21 mouse cellular contexts compared by ENCODE assay signal in the genomic region with DNA sequence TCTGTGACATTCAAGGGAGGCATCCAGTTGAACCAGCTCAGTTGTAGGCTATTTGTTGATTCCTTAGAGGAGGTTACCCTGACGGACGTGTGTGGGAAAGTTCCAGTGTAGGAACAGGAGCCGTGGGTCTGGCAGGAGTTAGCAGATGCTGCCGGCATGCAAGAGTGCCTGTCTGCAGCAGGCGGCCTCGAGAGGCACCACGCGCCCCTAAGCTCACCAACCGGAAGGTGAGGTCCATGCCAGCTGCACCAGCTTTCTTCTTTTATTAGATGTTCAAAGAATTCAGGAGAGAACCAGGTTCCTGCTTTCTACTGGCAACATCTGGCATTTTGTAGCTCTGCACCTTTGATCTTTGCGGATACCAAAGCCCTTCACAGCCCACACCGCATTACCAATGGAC. TPM values are rescaled to one million over a fixed set of nuclear protein-coding genes. Genes with fewer than 3 reads are reported as not detected.
DNase-seq lines count a peak whose midpoint lies in the region; ATAC-seq and TF ChIP-seq lines count a peak whose summit lies in the region.
"Had no signal": no experiment of that assay in that cellular context is flagged by ENCODE, and none has a peak within 500 bp of the region (broad histone marks: within the 10 kb centered on the region; RNA-seq: fewer than 3 reads in every experiment).

No protein-coding gene starts in this region.

- peak overlapping the region; percentile 23; the same call in 1 of the 2 replicates for H3K4me3 ChIP-seq in E14TG2a.4 (replicated peaks; ENCODE audit: low read length)
- H3K4me3 ChIP-seq in embryonic facial prominence, embryonic 15.5 days (replicated peaks), result no peak overlapping the region
- H3K4me3 ChIP-seq in limb, embryonic 13.5 days, result peak overlapping the region; percentile 18; the same call in 1 of the 2 replicates
- H3K4me3 ChIP-seq: erythroblast, embryonic 14.5 days; kidney, embryonic 15.5 days had no signal

- 0 out of 2 replicates have a peak, but pooled peaks cover 5% of the 10 kb centered on the region for H3K9me3 ChIP-seq in E14TG2a.4 (ENCODE audit: low read length)
- no peaks in the 10 kb centered on the region for H3K9me3 ChIP-seq in embryonic facial prominence, embryonic 15.5 days (replicated peaks)
- no peaks in the 10 kb centered on the region for H3K9me3 ChIP-seq in limb, embryonic 13.5 days
- H3K9me3 ChIP-seq: kidney, embryonic 15.5 days had no signal

- 61% methylated on average over 11 of the region's 11 CpGs for WGBS in embryonic facial prominence, embryonic 15.5 days
- 8% methylated on average over 11 of the region's 11 CpGs for WGBS in limb, embryonic 13.5 days

- peaks cover 26% of the 10 kb centered on the region for H3K4me1 ChIP-seq in E14TG2a.4 (replicated peaks; ENCODE audit: low read depth, low read length)
- H3K4me1 ChIP-seq in embryonic facial prominence, embryonic 15.5 days, result peaks cover 6% of the 10 kb centered on the region; the same call in 1 of the 2 replicates
- H3K4me1 ChIP-seq in limb, embryonic 13.5 days, result peaks cover 29% of the 10 kb centered on the region
- H3K4me1 ChIP-seq: kidney, embryonic 15.5 days had no signal

- no peak overlapping the region for H3K9ac ChIP-seq in embryonic facial prominence, embryonic 15.5 days
- no peak overlapping the region for H3K9ac ChIP-seq in limb, embryonic 13.5 days
- H3K9ac ChIP-seq: kidney, embryonic 15.5 days had no signal

- no peak for ATAC-seq in embryonic facial prominence, embryonic 15.5 days (ENCODE audit: insufficient number of reproducible peaks, low FRiP score, low TSS enrichment, low read depth)
- peak; percentile 48; the same call in 1 of the 2 replicates for ATAC-seq in limb, embryonic 13.5 days (ENCODE audit: low FRiP score, low read depth)
- no peak for ATAC-seq in erythroblast, adult 5-6 weeks (replicated peaks; ENCODE audit: low FRiP score, poor library complexity, severe bottlenecking)
- ATAC-seq: forebrain, embryonic 14.5 days; midbrain, embryonic 16.5 days had no signal

- H3K27me3 ChIP-seq in E14TG2a.4 (ENCODE audit: insufficient read depth, low read length), result peaks cover 26% of the 10 kb centered on the region
- no peaks in the 10 kb centered on the region for H3K27me3 ChIP-seq in embryonic facial prominence, embryonic 15.5 days
- peaks cover 2% of the 10 kb centered on the region; the same call in 1 of the 2 replicates for H3K27me3 ChIP-seq in limb, embryonic 13.5 days
- H3K27me3 ChIP-seq: kidney, embryonic 15.5 days had no signal

- peak; percentile 8 for DNase-seq in gastrocnemius, postnatal 14 days
- no peak for DNase-seq in gastrocnemius, postnatal 36 days
- DNase-seq in urinary bladder, adult 2 months (ENCODE audit: low spot score), result no peak
- no peak for DNase-seq in left cerebral cortex, adult 11 months (ENCODE audit: low spot score)
- DNase-seq: cerebellum, postnatal 10 days; left cerebral cortex, postnatal 4 days; right cerebral cortex, postnatal 25 days; thymus, postnatal 36 days had no signal

- no peak for TF ChIP-seq CTCF in E14TG2a.4 (conservative IDR thresholded peaks at IDR 0.05; ENCODE audit: low read length)

- intact Hi-C loops in gastrocnemius, postnatal 14 days (cut with DNase I; ENCODE audit: low total_unique reads), result no loop called here
- intact Hi-C loops in gastrocnemius, postnatal 36 days (cut with DNase I), result no loop called here

- no peaks in the 10 kb centered on the region for H3K36me3 ChIP-seq in E14TG2a.4 (ENCODE audit: insufficient read depth, low read length)
- H3K36me3 ChIP-seq in embryonic facial prominence, embryonic 15.5 days, result no peaks in the 10 kb centered on the region
- no peaks in the 10 kb centered on the region for H3K36me3 ChIP-seq in limb, embryonic 13.5 days
- H3K36me3 ChIP-seq: kidney, embryonic 15.5 days had no signal

- peak overlapping the region; percentile 19 for H3K4me2 ChIP-seq in embryonic facial prominence, embryonic 15.5 days (replicated peaks)
- peak overlapping the region; percentile 55 for H3K4me2 ChIP-seq in limb, embryonic 13.5 days (replicated peaks)
- H3K4me2 ChIP-seq: kidney, embryonic 15.5 days had no signal

- no peak overlapping the region for H3K27ac ChIP-seq in embryonic facial prominence, embryonic 15.5 days (replicated peaks)
- peak overlapping the region; percentile 74 for H3K27ac ChIP-seq in limb, embryonic 13.5 days
- H3K27ac ChIP-seq: kidney, embryonic 15.5 days had no signal

RNA-seq across cellular contexts. Expression of gene Pmfbp1, which starts 9.1 kb away (rescaled TPM):
- under 1 TPM in 1 of 2 experiments, not detected in 1; 0.06 TPM for total RNA-seq in gastrocnemius, postnatal 14 days (2021)
- total RNA-seq in gastrocnemius, postnatal 36 days (2021), result not detected
- polyA plus RNA-seq in embryonic facial prominence, embryonic 15.5 days (2015; fragmentation: Nextera tagmentation; extraction: Ambion mirVana), result 0.07 TPM in 1 of 2 replicates, not detected in the other
- 0.23 and 0.29 TPM in 2 replicates for polyA plus RNA-seq in limb, embryonic 13.5 days (2015; fragmentation: Nextera tagmentation; extraction: Ambion mirVana)
- polyA plus RNA-seq in urinary bladder, adult 2 months (2012; rRNA removed), result 0.04 TPM in 2 replicates
- total RNA-seq in erythroblast, adult 5-6 weeks (2015; ENCODE audit: low replicate concordance), result not detected in 2 replicates
- not detected in 2 replicates for total RNA-seq in erythroblast, adult 5-6 weeks (2017; ENCODE audit: low replicate concordance)
- total RNA-seq: adrenal gland, adult 18-20 months; gastrocnemius, adult 18-20 months; heart, adult 8-10 months; megakaryocyte-erythroid progenitor cell, adult 5-6 weeks had no signal
- polyA plus RNA-seq: erythroblast, embryonic 14.5 days; liver, embryonic 16.5 days had no signal
